Mouse (Mus musculus) adrenal gland, adult 8-10 months (tissue): Measurements from ENCODE around the gene Ikbip. TPM values are rescaled to one million over a fixed set of nuclear protein-coding genes. Genes with fewer than 3 reads are reported as not detected.

Experiments
- total RNA-seq, 4 experiments: library from RNA; stranded (reverse); gene quantifications; 2 replicates each; pipeline ENCODE4 v1.2.4; 2022

The Ikbip gene
- total RNA-seq, 4 experiments from 2014 or later: 31.9 to 51.4 (median 42.2) TPM

Other genes with a start within 250 kb of the Ikbip start
- gene Apaf1, start 170 bp upstream of the Ikbip start, total RNA-seq: 10 to 100 TPM in 1 of 4 experiments, 1 to 10 TPM in 3; 5.5 to 15.8 (median 9.4) TPM
- gene Slc25a3, start 41.1 kb downstream of the Ikbip start, total RNA-seq: 1,000 to 10,000 TPM in 2 of 4 experiments, 100 to 1,000 TPM in 2; 882 to 1,292 (median 1,071) TPM
- 100 to 1,000 TPM in 2 of 4 experiments, 10 to 100 TPM in 2; 81.5 to 150 (median 108) TPM for gene Tmpo, start 98.4 kb downstream of the Ikbip start, total RNA-seq